Mouse (Mus musculus) brain, adult 2 months (tissue): Measurements from ENCODE around the gene Pskh1.

Experiments
- DNase-seq: peaks from one replicate; pipeline ENCODE4 v3.0.0; 2011; ENCODE audit warnings: low read depth, low spot score

Gene Pskh1

DNA sequence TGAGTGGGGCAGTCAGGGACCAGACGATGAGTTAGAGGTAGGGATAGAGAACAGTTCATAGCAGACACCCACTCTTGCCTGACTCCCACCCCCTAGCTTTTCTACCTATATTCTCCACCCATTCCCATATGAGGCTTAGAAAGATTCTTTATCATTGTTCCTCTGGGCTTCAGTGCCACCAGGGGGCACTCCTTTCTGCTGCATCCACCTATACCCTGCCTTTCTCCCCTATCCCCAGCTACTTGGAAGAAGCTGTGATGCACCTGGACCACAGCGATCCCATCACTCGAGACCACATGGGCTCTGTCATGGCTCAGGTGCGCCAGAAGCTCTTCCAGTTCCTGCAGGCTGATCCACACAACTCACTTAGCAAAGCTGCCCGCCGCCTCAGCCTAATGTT lies 7.8 kb upstream of the Pskh1 start:
- DNase-seq: peak; percentile 63

DNA sequence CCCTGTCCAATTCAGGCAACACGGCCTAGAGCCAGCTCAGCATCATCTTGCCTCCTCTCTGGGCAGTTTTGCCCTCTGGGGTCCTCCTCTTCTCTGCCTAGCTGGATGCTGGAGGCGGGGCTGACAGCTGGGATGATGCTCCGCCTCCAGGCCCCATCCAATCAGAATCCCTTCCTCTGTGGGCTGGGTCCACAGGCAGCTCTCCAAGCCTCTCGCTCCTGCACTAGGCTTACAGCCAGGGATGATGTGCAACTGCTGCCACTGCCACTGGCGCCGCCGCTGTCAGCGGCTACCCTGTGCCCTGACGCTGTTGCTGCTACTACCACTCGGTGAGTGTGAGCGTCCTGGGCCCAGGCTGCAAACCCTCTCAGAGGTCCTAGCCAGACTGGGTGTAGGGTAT lies 6.9 kb upstream of the Pskh1 start, which contains the start of gene Nrn1l:
Gene Nrn1l (plus strand): TSS at position 229 of the 400 bp plus-strand sequence.
- DNase-seq: peak; percentile 93

DNA sequence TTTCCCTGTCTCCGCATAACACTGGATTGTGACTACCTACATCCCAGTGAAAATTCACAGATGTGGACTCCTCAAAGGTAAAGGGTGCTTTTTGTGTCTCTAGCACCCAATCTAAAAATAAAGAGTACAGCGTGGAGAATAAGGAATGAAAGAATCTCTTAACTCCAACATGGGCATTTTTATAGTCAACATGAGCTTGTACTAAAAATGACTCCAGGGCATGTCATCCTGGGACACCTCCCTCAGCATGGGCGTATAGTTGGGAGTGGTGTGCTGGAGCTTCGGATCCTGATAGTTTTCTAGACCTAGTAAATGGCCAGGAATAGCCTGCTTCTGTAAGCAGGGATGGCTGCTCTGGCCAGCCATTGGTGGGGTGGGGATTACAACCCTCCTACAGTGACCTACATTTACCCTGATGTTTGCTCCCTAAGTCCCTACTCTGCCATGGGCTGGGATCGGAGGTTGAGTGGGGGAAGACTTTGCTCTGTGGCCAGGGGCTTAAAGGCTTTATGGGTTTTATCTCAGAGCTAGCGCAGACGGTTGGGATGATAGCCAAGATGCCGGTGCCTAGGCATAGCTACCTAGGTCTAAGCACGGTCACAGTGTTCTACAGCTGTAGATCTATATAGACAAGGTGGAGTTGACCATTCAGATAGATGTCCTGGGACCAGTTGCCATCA lies 2.3 kb upstream of the Pskh1 start:
- DNase-seq: peak; percentile 56

DNA sequence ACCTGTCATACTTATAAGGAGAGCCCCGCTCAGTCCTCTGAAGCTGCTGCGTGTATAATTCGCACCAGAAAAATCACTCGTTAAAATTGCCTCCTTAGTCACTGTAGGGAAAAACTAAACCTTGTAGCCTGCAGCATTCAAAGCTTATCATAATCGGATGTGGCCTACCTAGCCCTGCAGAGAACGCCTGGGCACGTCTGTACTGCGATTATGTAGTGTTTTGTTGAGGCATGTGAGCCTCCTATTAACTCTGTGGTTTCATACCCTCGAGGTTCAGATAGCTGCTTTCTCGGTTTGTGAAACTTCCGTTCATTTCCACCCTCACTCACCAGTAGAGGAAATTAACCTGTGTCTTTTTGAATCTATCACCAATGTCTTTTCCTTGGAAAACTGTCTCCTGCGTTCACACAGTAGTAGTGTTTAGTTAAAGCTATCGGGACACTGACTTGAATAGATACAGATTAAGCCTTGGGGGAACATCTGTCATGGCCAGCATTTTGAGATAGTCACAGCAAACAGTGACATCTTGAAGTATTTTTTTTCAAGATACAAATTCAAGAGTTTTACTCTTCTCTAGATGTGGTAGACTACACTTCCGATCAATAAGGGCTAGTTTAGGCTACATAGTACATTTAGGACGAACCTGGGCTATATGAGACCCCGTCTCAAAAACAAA lies 838 bp downstream of the Pskh1 start:
- no peak for DNase-seq

DNA sequence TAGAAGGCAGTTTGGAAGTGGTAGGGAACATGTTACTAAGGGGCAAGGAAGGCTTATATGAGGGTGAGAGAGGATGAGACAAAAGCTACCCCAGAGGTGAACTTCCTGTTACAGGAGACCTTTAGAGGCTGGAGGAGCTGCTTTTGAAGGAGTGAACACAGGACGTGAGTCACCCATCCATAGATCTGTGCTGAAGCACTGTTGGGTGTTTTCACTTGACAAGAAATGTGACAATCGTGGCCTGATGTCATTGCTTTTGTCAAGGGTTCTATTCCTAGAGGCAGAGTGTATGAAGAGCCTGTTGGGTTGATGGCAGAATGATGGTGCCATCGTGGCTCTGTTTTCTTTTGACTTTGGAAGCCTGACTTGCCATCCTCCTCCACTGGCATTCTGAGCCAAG lies 19.1 kb downstream of the Pskh1 start:
- peak; percentile 66 for DNase-seq

DNA sequence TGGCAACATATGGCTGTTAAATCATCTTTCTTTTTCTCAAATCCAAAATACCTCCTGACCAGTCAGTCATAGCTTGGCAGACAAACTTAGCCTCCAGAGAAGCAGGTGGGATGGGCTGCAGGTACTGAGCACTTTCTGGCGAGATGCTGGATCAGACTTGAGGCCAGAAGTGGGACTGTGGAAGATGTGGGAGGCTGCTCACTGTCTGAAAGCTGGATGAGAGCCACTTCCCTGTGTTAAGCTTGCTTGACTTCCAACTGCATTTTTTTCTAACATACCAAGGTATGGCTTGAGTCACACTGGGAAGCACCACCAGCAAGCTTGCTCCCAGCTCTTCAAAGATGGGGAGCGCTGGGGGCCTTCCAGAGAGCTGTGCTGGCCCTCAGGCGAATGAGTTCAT lies 24.9 kb downstream of the Pskh1 start:
- DNase-seq: peak; percentile 87

DNA sequence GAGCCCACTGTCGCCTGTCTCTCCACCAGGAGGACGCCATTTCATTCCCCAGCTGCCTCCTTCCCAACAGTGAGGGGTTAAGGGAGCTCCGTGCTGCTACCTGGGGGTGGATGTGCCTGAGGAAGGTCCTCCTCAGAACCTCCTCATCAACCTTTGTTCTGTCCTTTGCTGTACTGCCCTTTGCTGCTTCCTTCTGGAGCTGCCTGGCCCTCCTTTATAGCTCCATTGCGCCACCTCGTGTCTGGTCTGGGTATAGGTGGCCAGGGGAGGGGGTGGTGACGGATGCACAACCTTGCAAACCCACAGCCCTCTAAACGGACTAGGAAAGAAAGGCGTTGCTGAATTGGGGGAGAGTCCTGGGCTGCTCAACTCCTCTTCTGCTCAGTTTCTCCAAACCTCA lies 30.4 kb downstream of the Pskh1 start:
- DNase-seq: peak; percentile 79

DNA sequence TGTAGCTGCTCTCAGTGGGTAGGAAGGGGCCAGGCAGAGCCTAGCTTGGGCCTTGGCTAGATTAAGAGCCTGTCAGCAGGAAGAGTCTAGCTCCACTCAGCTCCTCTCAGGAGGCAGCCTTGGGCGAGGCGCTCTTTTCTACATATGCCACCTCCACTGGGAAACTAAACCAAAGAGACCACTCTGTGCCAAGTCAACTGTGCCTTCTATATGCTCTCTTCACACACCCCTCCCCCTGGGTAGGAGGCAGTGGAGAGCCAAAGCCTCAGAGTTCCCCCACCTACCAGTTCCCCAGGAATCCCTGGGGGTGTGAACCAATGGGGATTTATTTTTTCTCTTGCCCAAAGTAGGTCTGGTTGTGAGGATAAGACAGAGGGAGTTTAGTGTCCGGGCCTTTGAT lies 31.0 kb downstream of the Pskh1 start:
- DNase-seq: peak; percentile 81

DNA sequence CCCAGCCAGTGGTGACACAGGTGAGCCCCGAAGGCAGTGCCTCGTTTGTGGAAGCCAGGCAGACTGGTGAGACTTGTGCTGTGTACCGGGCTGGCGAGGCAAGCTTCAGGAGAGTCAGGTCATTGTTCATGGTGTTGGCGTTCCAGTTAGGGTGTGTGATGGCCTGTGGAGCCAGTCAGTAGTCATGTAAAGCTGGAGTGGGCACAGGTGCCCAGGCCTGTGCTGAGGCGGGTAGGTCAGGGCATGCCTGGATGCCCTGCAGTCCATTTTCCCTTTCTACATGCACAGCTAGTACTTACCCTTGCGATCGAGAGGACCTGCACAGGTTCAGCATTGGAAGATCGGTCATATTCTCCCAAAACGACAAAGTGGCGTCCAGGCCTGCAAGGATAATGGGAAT lies 32.3 kb downstream of the Pskh1 start:
- no peak for DNase-seq

DNA sequence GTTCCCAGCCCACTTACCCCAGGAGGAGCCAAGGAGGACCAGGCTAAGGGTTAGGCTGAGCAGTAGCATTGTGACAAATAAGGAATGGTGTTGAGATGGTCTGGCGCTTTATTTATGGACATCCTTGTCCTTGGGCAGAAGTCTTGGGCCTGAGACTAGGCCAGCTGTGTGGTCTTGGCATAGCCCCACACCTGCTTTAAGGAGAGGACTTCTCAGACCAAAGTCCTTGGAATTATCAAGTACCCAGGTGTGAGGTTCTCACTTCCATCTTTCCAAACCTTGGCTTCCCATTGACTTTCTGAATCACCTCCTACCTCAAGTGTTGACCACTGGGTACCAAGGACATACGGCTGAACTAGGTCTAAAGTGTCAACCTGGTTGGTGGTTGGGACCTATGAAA lies 33.5 kb downstream of the Pskh1 start, which contains the start of gene Ctrl:
Gene Ctrl (minus strand): TSS at position 101 of the 400 bp plus-strand sequence.
- no peak for DNase-seq

DNA sequence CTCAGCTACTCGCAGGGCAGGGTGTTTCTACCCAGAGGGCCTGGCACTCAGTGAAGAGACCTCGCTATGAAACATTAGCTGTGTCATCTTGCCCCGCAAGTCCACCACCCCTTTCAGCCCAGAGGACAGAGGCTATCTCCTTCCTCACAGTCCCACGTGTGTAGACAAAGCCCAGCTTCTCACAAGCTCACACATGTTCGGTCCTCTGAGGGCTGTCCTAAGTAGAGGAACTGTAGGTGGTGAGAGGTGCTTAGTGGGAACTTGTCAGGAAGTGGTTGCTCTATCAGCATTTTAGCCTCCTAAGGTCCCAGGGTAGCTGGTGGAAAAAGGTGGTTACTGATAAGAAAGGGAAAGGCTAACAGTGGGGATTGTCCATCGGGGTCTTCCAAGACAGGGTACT lies 34.9 kb downstream of the Pskh1 start:
- DNase-seq: no peak

DNA sequence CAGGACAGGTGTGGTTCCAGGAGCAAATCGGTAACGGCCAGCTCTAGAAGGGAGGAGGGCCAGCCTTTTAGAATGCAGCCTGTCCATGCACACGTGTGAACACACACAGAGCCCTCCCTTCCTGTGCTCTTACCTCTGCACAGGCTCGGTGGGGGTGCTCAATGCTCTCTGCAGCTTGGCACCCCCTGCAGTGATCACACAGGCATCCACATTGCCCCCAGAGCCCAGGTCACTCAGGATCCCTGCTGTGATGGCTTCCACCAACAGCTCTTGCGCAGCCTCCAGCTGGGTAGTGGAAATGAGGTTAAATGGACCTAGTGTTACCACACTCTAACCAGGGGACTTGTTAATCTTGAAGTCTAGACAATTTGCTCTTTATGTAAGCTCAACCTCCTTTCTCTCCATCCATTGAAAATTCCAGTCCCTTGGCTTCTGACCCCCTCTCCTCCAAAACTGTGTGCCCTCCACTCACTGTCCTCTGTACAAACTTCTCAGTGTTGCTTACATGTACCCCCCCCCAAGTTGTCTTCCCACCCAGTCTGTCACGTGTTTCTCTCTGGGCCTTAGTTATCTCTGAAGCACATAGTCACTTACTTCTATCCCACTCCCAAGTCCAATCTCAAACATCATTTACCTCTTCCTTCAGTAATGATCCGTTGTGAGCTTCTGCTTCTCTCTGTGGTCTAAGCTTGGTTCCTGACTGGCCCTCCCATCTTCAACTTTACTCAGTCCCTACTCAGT lies 35.8 kb downstream of the Pskh1 start:
- no peak for DNase-seq

DNA sequence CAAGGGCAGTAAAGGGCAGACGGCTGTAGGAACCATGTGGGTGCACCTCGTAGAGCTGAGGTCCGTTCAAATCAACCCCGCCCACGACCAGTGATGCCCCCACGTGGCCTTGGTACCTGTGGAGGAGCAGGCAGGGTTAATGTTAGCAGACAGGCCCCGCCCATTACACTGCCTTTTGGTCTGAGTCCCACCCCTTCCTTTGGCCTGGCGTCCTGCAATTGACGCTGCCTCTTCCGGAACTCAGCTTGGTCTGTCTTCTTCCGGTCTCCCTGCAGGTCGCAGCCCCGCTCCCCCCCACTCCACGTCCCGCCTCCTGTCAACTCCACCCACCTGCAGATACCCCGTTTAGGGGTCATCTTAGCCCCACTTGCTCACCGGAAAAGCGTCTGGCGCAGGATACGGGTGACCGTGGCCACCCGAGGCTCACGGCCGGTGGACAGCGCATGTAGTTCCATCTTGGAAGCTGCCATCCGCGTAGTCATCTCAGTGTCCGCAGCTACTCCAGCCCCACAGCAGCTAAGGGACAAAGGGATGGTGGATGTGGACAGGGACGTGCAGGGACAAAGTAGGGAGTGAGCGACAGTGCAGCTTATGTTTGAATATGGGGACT lies 36.7 kb downstream of the Pskh1 start:
- DNase-seq: peak; percentile 98

DNA sequence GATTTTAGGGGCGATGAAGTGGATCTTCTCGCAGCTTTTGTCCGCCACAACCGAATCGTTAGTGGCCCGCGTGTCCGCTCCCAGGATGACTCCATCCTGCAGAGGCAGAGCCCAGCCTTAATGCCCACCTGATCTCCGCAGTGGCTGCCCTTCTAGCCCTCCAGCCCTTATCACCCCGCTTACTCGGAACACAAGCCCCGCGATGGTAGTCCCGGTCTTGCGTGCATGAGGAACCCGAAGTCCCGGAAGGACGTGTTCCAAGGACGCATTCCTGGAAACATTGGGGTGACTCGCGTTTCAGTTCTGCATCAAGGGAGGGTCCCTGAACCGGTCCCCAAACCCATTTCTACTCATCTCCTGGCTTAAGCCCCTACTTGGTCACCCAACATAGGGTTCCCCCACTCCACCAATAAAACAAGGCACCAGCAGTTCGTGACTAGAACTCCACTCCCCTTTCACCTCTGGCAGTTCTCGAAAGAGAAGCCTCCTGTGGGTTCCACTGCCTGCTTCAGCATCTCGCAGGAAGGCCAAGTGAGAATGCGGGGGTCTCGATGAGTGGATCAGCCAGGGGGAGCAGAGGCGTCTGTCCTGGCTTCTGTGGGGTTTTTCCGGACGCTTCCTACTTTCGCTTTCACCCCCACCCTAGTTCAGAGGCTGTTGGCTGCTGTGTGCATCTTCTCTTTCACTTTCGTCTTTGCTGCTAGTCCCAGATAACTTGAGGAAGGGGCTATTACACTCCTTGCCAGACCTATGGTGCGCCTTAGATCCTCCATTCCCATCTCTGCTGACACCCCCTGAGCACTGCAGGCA lies 37.5 kb downstream of the Pskh1 start:
- DNase-seq: peak; percentile 66

DNA sequence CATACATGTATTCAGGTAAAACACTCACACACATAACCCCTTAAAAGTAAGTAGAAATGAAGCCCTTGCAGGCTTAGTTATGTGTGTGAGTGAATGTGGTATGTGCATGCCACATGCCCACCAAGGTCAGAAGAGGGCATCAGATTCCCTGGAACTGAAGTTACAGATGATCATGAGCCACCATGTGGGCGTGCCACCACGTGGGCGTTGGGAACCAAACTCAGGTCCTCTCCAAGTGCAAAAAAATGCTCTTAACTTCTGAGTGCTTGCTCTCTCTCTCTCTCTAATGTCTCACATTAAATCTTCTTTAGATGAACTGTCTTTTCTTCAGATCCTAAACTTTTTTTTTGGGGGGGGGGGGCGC lies 38.0 kb downstream of the Pskh1 start, which contains the start of gene Psmb10:
Gene Psmb10 (minus strand): TSS at position 139 of the 364 bp plus-strand sequence.
- peak; percentile 64 for DNase-seq

DNA sequence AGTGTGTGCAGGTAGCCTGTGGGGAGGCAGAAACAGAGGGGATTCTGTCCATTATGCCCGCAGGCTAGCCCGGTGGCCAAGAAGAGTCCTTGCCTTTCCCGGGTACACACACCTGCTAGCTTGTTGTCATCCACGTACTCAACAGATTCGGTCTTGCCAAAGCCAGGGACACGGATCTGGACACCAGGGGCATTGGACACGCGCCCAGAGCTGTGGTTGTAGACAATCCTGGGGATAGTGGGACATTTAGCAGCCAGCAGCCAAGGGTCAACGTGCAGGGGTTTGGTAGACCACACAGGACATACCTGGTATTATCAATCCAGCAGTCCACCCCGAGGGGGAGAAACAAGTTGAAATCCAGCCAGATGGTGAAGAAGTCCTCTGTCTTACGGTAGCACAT lies 41.8 kb downstream of the Pskh1 start:
- DNase-seq: no peak

DNA sequence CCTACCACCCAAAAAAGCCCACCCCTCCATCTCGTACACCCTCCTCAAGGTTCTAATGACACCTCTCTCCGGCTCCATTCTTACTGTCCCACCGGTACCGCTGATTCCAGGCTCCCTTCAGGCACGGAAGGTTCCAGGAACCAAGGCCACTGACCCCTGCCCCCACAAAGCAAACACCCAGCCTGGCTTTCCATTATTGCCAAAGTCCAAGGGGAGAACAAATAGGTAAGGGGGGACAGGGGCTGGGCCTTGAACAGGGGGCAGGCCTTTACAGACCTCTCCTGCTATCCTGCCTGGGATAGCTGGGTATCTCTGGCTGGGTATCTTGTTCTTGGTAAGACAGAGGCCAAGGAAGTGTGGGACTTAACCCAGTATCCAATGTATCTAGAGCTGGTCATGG lies 42.3 kb downstream of the Pskh1 start:
- DNase-seq: no peak

DNA sequence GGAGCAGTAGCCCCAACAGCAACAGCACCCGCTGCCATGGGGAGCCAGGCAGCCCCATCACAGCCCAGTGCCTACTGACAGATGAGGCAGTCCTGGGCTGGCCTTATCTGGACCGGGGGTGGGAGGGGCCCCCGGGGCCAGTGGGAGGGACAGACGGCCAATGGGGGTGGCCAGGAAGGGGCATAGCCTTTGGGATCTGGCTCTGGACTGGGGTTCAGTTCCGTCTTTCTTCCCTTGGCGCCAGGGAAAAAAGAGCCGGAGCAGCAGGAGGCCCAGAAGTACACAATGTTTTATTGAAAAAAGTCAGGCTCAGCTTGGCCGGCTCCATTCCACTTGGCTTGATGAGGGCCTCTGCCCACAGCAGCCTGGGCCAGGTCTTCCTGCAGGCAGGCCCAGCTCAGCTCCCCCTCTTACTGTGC lies 43.1 kb downstream of the Pskh1 start, which contains the start of gene Lcat:
Gene Lcat (minus strand): TSS at position 62 of the 419 bp plus-strand sequence.
- peak; percentile 41 for DNase-seq

DNA sequence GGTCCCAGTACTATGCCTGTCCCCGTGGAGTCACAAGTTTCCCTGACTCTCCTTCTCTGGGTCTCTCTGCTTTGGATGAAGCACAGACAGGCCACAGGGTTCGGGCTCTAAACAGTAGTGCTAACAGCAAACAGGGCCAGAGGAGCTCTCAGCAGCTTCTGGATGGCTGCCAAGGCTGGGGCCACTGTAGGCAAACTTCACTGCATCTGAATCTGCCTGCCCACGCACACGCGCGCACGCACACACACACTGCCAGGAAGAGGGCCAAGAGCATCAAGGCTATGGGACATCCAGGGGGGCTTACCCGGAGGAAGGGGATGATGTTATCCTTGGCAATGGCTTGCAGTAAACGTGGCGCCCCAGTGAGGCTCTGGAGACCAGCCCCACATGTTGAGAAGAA lies 49.1 kb downstream of the Pskh1 start:
- DNase-seq: peak; percentile 70

DNA sequence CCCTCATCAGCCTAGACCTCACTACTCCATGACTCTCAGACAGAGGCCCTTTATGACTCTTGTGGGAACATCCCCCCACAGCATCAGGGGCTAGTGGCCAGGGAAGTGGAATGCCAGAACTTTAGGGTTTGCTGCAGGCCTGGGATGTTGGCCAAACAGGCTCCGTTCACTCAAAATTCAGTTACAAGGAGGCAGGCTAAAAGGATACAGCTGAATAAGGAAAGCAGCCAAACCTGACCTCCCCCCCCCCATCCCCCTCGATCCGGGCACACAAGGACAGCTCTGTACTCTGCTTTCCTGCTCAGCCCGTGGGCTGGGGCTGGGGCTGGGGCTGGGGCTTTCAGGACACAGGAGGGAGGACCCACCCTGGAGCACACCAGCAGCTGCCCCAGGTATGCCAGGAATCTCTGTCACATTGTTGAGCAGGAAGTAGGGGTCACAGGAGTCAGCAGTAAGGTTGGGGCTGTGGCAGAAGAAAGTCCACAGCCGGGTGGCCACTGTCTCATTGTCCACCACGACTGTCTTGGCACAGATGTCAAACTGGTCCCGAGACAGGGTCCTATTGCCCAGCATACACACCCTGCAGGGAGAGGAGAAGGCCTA lies 50.9 kb downstream of the Pskh1 start:
- peak; percentile 72 for DNase-seq

DNA sequence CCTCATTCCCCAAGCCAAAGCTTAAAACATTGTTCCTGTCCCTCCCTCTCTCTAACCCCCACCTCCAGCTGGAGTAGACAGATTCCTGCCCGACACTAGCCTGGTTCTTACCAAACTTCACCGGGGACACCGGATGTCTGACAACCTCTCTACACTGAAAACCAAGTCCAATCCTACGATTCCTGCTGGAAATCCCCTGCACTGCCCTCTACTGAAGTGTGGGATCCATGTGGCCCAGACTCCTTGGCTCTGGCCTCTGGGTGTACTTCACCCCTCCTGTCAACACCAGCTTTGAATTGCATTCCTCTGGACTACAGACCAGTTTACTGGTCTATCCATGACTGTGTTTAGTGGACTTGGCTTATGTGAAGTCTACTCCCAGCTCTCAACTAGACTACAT lies 56.3 kb downstream of the Pskh1 start:
- no peak for DNase-seq
